8 mouse cellular contexts compared by ENCODE assay signal in genomic region chr11:3539826-3540196, GRCm38 (mm10). TPM values are rescaled to one million over a fixed set of nuclear protein-coding genes. Genes with fewer than 3 reads are reported as not detected.
DNase-seq lines count a peak whose midpoint lies in the region; ATAC-seq and TF ChIP-seq lines count a peak whose summit lies in the region.

No protein-coding gene starts in this region.

- H3K4me2 ChIP-seq in heart, embryonic 11.5 days = peak overlapping the region; percentile 71

- peak overlapping the region; percentile 54 for H3K4me3 ChIP-seq in heart, embryonic 11.5 days (ENCODE audit: low read depth, low read length)
- peak overlapping the region; percentile 56 to 93 for H3K4me3 ChIP-seq in ES-E14 (ENCODE audit: insufficient read depth in 1 of 2, low read depth in 1 of 2, low read length in 2 of 2, poor library complexity in 1 of 2, severe bottlenecking in 1 of 2)
- H3K4me3 ChIP-seq in hindbrain, embryonic 10.5 days = peak overlapping the region; percentile 65
- peak overlapping the region; percentile 53; the same call in 1 of the 2 replicates for H3K4me3 ChIP-seq in macrophage (ENCODE audit: inconsistent target)

- in situ Hi-C loops in ES-E14 (cut with MboI; ENCODE audit: low sequenced_read_pairs in 2 of 2, unreplicated experiment in 2 of 2) = no loop called here

- H3K4me1 ChIP-seq in heart, embryonic 11.5 days (ENCODE audit: control insufficient read depth, insufficient read depth, low read length) = peaks cover 33% of the 10 kb centered on the region
- peaks cover 7 to 32% of the 10 kb centered on the region in 2 experiments; a peak in 3 of 4 replicates for H3K4me1 ChIP-seq in ES-E14 (ENCODE audit: control insufficient read depth in 2 of 2, insufficient read depth in 2 of 2, low read length in 2 of 2, poor library complexity in 1 of 2)
- peaks cover 52% of the 10 kb centered on the region for H3K4me1 ChIP-seq in hindbrain, embryonic 10.5 days (replicated peaks)

- no peaks in the 10 kb centered on the region for H3K27me3 ChIP-seq in heart, embryonic 11.5 days (ENCODE audit: control insufficient read depth, insufficient read depth, low read length)
- no peaks in the 10 kb centered on the region for H3K27me3 ChIP-seq in hindbrain, embryonic 10.5 days (ENCODE audit: insufficient read depth, poor library complexity, severe bottlenecking)

- H3K27ac ChIP-seq in heart, embryonic 11.5 days (ENCODE audit: low read depth, low read length) = no peak overlapping the region
- H3K27ac ChIP-seq in ES-E14 (ENCODE audit: insufficient read depth, low read depth, low read length, poor library complexity, severe bottlenecking) = no peak overlapping the region
- H3K27ac ChIP-seq in hindbrain, embryonic 10.5 days = peak overlapping the region; percentile 90; the same call in 1 of the 2 replicates
- H3K27ac ChIP-seq in macrophage = no peak overlapping the region

- H3K9ac ChIP-seq in heart, embryonic 11.5 days (ENCODE audit: low read depth, low read length) = no peak overlapping the region; the same call in 1 of the 2 replicates
- H3K9ac ChIP-seq in ES-E14 (ENCODE audit: insufficient read depth, low read depth, low read length, poor library complexity, severe bottlenecking) = no peak overlapping the region

- intact Hi-C loops in heart, postnatal 25 days (cut with DNase I) = loop anchor here (5.0 to 10.0 kb wide), 3 partner anchors 95 to 345 kb away; no protein-coding TSS in a partner anchor

- no peaks in the 10 kb centered on the region for H3K79me2 ChIP-seq in macrophage (ENCODE audit: inconsistent target)

- no peak for DNase-seq in heart, postnatal 25 days (ENCODE audit: low spot score)
- DNase-seq in ES-E14 (ENCODE audit: low read depth, low spot score) = no peak
- DNase-seq in hindbrain, embryonic 10.5 days (ENCODE audit: low spot score) = no peak
- DNase-seq in thymus, postnatal 0 days (ENCODE audit: low spot score) = no peak
- DNase-seq in thymus, postnatal 4 days = no peak
- DNase-seq in adrenal gland, postnatal 10 days = no peak

- ATAC-seq in heart, embryonic 11.5 days (replicated peaks; ENCODE audit: insufficient number of reproducible peaks, low FRiP score, low TSS enrichment) = no peak

- 76% methylated on average over 4 of the region's 4 CpGs for WGBS in heart, embryonic 11.5 days (ENCODE audit: insufficient replicate concordance)
- 79% methylated on average over 4 of the region's 4 CpGs for WGBS in hindbrain, embryonic 10.5 days
- 61% methylated on average over 4 of the region's 4 CpGs for WGBS in macrophage (ENCODE audit: missing documents)

- no peaks in the 10 kb centered on the region for H3K36me3 ChIP-seq in heart, embryonic 11.5 days (ENCODE audit: control insufficient read depth, insufficient read depth, low read length)
- H3K36me3 ChIP-seq in ES-E14 (ENCODE audit: control insufficient read depth, insufficient read depth, low read length, poor library complexity, severe bottlenecking) = no peaks in the 10 kb centered on the region
- peaks cover 6% of the 10 kb centered on the region; the same call in 1 of the 2 replicates for H3K36me3 ChIP-seq in hindbrain, embryonic 10.5 days
- H3K36me3 ChIP-seq in macrophage (ENCODE audit: inconsistent target) = no peaks in the 10 kb centered on the region

- H3K9me3 ChIP-seq in heart, embryonic 11.5 days (replicated peaks; ENCODE audit: control insufficient read depth, low read length) = peaks cover 4% of the 10 kb centered on the region; the same call in 1 of the 2 replicates
- no peaks in the 10 kb centered on the region for H3K9me3 ChIP-seq in ES-E14 (ENCODE audit: control insufficient read depth, insufficient read depth, low read depth, low read length)
- peaks cover 5% of the 10 kb centered on the region; the same call in 1 of the 2 replicates for H3K9me3 ChIP-seq in hindbrain, embryonic 10.5 days

TF ChIP-seq in ES-E14, 5 proteins besides CTCF, POLR2A, EP300 and RAD21:
- TF ChIP-seq MAFK (IDR thresholded peaks at IDR 0.05; ENCODE audit: insufficient read depth, low read depth, low read length) (no peak), HCFC1 (IDR thresholded peaks at IDR 0.05; ENCODE audit: borderline replicate concordance, insufficient read depth, low read length) (no peak), ZNF384 (IDR thresholded peaks at IDR 0.05; ENCODE audit: low read depth, low read length) (no peak), ZC3H11A (IDR thresholded peaks at IDR 0.05; ENCODE audit: borderline replicate concordance, low read depth, low read length) (no peak), CHD2 (IDR thresholded peaks at IDR 0.05; ENCODE audit: low read depth, low read length) (no peak)

RNA-seq across cellular contexts. Expression of gene Smtn, which starts 0.6 kb away (rescaled TPM):
- 66.9 and 72.9 TPM in 2 replicates for polyA plus RNA-seq in heart, embryonic 11.5 days (2014; fragmentation: Nextera tagmentation; extraction: Ambion mirVana)
- 100 to 1,000 TPM; 170 to 174 TPM for total RNA-seq in heart, postnatal 25 days (2021)
- total RNA-seq in ES-E14 (2012; rRNA removed) = 17.3 and 19.0 TPM in 2 replicates
- 43.2 and 46.1 TPM in 2 replicates for polyA plus RNA-seq in hindbrain, embryonic 10.5 days (2016; fragmentation: Nextera tagmentation; extraction: Ambion mirVana)
- 10 to 100 TPM in 1 of 26 experiments, 1 to 10 TPM in 21, under 1 TPM in 3, not detected in 1; 0.51 to 11.1 (median 3.9) TPM for total RNA-seq in macrophage (2018; cell fraction: chromatin; rRNA removed)
- 1 to 10 TPM in 15 of 26 experiments, under 1 TPM in 11; 0.48 to 2.0 (median 1.0) TPM for total RNA-seq in macrophage (2018; cell fraction: cytosol; rRNA removed)
- 1 to 10 TPM in 16 of 26 experiments, under 1 TPM in 10; 0.34 to 3.9 (median 1.6) TPM for total RNA-seq in macrophage (2018; cell fraction: nucleus; rRNA removed)
- 0.61 to 1.7 TPM (median 1.2 TPM) in 3 replicates for polyA plus RNA-seq in macrophage (2018)
- 13.4 and 13.7 TPM in 2 replicates for polyA plus RNA-seq in thymus, postnatal 0 days (2015; fragmentation: Nextera tagmentation; extraction: Ambion mirVana)
- 10 to 100 TPM; 63.4 to 81.0 TPM for total RNA-seq in adrenal gland, postnatal 10 days (2021)

RNA-seq across cellular contexts. Expression of gene Selenom, which starts 25.3 kb away (rescaled TPM):
- polyA plus RNA-seq in heart, embryonic 11.5 days (2014; fragmentation: Nextera tagmentation; extraction: Ambion mirVana) = 122 and 127 TPM in 2 replicates
- total RNA-seq in heart, postnatal 25 days (2021) = 10 to 100 TPM; 40.6 to 44.9 TPM
- 43.8 and 50.3 TPM in 2 replicates for total RNA-seq in ES-E14 (2012; rRNA removed)
- polyA plus RNA-seq in hindbrain, embryonic 10.5 days (2016; fragmentation: Nextera tagmentation; extraction: Ambion mirVana) = 60.3 and 73.5 TPM in 2 replicates
- 10 to 100 TPM in 3 of 26 experiments, 1 to 10 TPM in 22, under 1 TPM in 1; 0.66 to 34.8 (median 4.2) TPM for total RNA-seq in macrophage (2018; cell fraction: chromatin; rRNA removed)
- total RNA-seq in macrophage (2018; cell fraction: cytosol; rRNA removed) = 10 to 100 TPM; 25.2 to 44.2 (median 33.8) TPM
- total RNA-seq in macrophage (2018; cell fraction: nucleus; rRNA removed) = 10 to 100 TPM in 8 of 26 experiments, 1 to 10 TPM in 18; 3.2 to 17.6 (median 8.4) TPM
- 28.1 to 36.0 TPM (median 29.1 TPM) in 3 replicates for polyA plus RNA-seq in macrophage (2018)
- 16.3 and 17.6 TPM in 2 replicates for polyA plus RNA-seq in thymus, postnatal 0 days (2015; fragmentation: Nextera tagmentation; extraction: Ambion mirVana)
- 10 to 100 TPM; 42.7 to 43.6 TPM for total RNA-seq in adrenal gland, postnatal 10 days (2021)

RNA-seq across cellular contexts. Expression of gene Inpp5j, which starts 35.2 kb away (rescaled TPM):
- 6.5 and 7.0 TPM in 2 replicates for polyA plus RNA-seq in heart, embryonic 11.5 days (2014; fragmentation: Nextera tagmentation; extraction: Ambion mirVana)
- total RNA-seq in heart, postnatal 25 days (2021) = 10 to 100 TPM; 29.4 to 30.6 TPM
- total RNA-seq in ES-E14 (2012; rRNA removed) = 0.09 TPM in 1 of 2 replicates, not detected in the other
- polyA plus RNA-seq in hindbrain, embryonic 10.5 days (2016; fragmentation: Nextera tagmentation; extraction: Ambion mirVana) = 0.21 and 0.37 TPM in 2 replicates
- 10 to 100 TPM in 13 of 26 experiments, 1 to 10 TPM in 11, under 1 TPM in 2; 0.29 to 17.0 (median 9.9) TPM for total RNA-seq in macrophage (2018; cell fraction: chromatin; rRNA removed)
- total RNA-seq in macrophage (2018; cell fraction: cytosol; rRNA removed) = 1 to 10 TPM; 2.2 to 5.5 (median 4.2) TPM
- total RNA-seq in macrophage (2018; cell fraction: nucleus; rRNA removed) = 10 to 100 TPM in 7 of 26 experiments, 1 to 10 TPM in 18, under 1 TPM in 1; 0.89 to 13.8 (median 7.2) TPM
- polyA plus RNA-seq in macrophage (2018) = 2.0 to 6.6 TPM (median 3.0 TPM) in 3 replicates
- 0.12 and 0.32 TPM in 2 replicates for polyA plus RNA-seq in thymus, postnatal 0 days (2015; fragmentation: Nextera tagmentation; extraction: Ambion mirVana)
- total RNA-seq in adrenal gland, postnatal 10 days (2021) = 1 to 10 TPM in 1 of 2 experiments, under 1 TPM in 1; 0.66 to 1.5 TPM

RNA-seq across cellular contexts. Expression of gene Pla2g3, which starts 51.7 kb away (rescaled TPM):
- polyA plus RNA-seq in heart, embryonic 11.5 days (2014; fragmentation: Nextera tagmentation; extraction: Ambion mirVana) = 0.26 and 0.39 TPM in 2 replicates
- not detected for total RNA-seq in heart, postnatal 25 days (2021)
- total RNA-seq in ES-E14 (2012; rRNA removed) = 0.16 TPM in 1 of 2 replicates, not detected in the other
- polyA plus RNA-seq in hindbrain, embryonic 10.5 days (2016; fragmentation: Nextera tagmentation; extraction: Ambion mirVana) = 0.99 and 1.5 TPM in 2 replicates
- 1 to 10 TPM in 1 of 26 experiments, under 1 TPM in 23, not detected in 2; 0.22 to 1.2 (median 0.48) TPM for total RNA-seq in macrophage (2018; cell fraction: chromatin; rRNA removed)
- total RNA-seq in macrophage (2018; cell fraction: cytosol; rRNA removed) = under 1 TPM in 4 of 26 experiments, not detected in 22; 0.06 to 0.07 (median 0.07) TPM
- under 1 TPM in 17 of 26 experiments, not detected in 9; 0.17 to 0.71 (median 0.39) TPM for total RNA-seq in macrophage (2018; cell fraction: nucleus; rRNA removed)
- not detected in 3 replicates for polyA plus RNA-seq in macrophage (2018)
- 0.90 TPM in 2 replicates for polyA plus RNA-seq in thymus, postnatal 0 days (2015; fragmentation: Nextera tagmentation; extraction: Ambion mirVana)
- total RNA-seq in adrenal gland, postnatal 10 days (2021) = under 1 TPM in 1 of 2 experiments, not detected in 1; 0.21 TPM
